Mouse (Mus musculus) midbrain, postnatal 0 days (tissue): Measurements from ENCODE around the gene Rbx1. TPM values are rescaled to one million over a fixed set of nuclear protein-coding genes. Genes with fewer than 3 reads are reported as not detected.

ENCODE experiments used
- ATAC-seq: fragments of 200-750 bp; cut with Nextera tagmentation; 2 replicates; pipeline ENCODE4 v1.8.0; 2017; ENCODE audit warnings: moderate number of reproducible peaks, mild to moderate bottlenecking, moderate TSS enrichment, moderate library complexity; ENCODE audit not compliant: low FRiP score
- DNase-seq: peaks from one replicate; pipeline ENCODE4 v3.0.0-alpha.2; 2015; ENCODE audit warnings: low spot score
- H3K27ac ChIP-seq: fragments of 300-500 bp; sonication (generic); 2 replicates; pipeline ENCODE4 v1.5.1; 2014; ENCODE audit warnings: low read depth, mild to moderate bottlenecking, low read length, mixed read lengths
- H3K27me3 ChIP-seq: fragments of 300-500 bp; sonication (generic); 2 replicates; pipeline ENCODE4 v1.6.1; 2014; ENCODE audit warnings: low read length, control low read depth, mixed read lengths; ENCODE audit not compliant: insufficient read depth
- H3K36me3 ChIP-seq: fragments of 300-500 bp; sonication (generic); 2 replicates; pipeline ENCODE4 v1.6.1; 2014; ENCODE audit warnings: low read length, control low read depth, mixed read lengths; ENCODE audit not compliant: insufficient read depth
- H3K4me1 ChIP-seq: fragments of 300-500 bp; sonication (generic); 2 replicates; pipeline ENCODE4 v1.6.1; 2014; ENCODE audit warnings: mild to moderate bottlenecking, control low read depth, antibody characterized with exemption, low read length, mixed read lengths; ENCODE audit not compliant: insufficient read depth
- H3K4me2 ChIP-seq: fragments of 300-500 bp; sonication (generic); 2 replicates; pipeline ENCODE4 v1.6.1; 2014; ENCODE audit warnings: low read depth, mild to moderate bottlenecking, low read length, mixed read lengths; ENCODE audit not compliant: poor library complexity, severe bottlenecking
- H3K4me3 ChIP-seq: fragments of 300-500 bp; sonication (generic); 2 replicates; pipeline ENCODE4 v1.5.1; 2014; ENCODE audit warnings: low read depth, mild to moderate bottlenecking, low read length, moderate library complexity
- H3K9ac ChIP-seq: fragments of 300-500 bp; sonication (generic); replicated peaks from 2 replicates; pipeline ENCODE4 v1.6.1; 2014; ENCODE audit warnings: mild to moderate bottlenecking, low read length, moderate library complexity, mixed read lengths; ENCODE audit not compliant: poor library complexity, severe bottlenecking
- H3K9me3 ChIP-seq: fragments of 300-500 bp; sonication (generic); 2 replicates; pipeline ENCODE4 v1.6.1; 2016; ENCODE audit warnings: low read length, control low read depth
- CTCF ChIP-seq: IDR thresholded peaks from 2 replicates; pipeline ENCODE4 v1.5.1; 2016; ENCODE audit warnings: antibody characterized with exemption, mild to moderate bottlenecking
- WGBS: fragments of 180-500 bp; shearing (Covaris S2); extraction: QIAGEN DNeasy Blood & Tissue Kit; methylation state at CpG from one replicate; pipeline ENCODE4 v1.1.7; 2014; 5-methylcytosine and 5-hydroxymethylcytosine counted together
- polyA plus RNA-seq: library from polyadenylated mRNA; unstranded; fragments of >200 nt; fragmentation: Nextera tagmentation; extraction: Ambion mirVana; gene quantifications from 2 replicates; pipeline ENCODE4 v1.2.1, GENCODE M21; 2015
- total RNA-seq: library from RNA; depleted of rRNA; stranded (reverse); fragments of >200 nt; gene quantifications from 2 replicates; pipeline ENCODE4 v1.2.3, GENCODE M21; 2014

Gene Rbx1
- total and polyA plus RNA-seq, 2 experiments from 2014 or later, result 152 to 397 TPM

DNA sequence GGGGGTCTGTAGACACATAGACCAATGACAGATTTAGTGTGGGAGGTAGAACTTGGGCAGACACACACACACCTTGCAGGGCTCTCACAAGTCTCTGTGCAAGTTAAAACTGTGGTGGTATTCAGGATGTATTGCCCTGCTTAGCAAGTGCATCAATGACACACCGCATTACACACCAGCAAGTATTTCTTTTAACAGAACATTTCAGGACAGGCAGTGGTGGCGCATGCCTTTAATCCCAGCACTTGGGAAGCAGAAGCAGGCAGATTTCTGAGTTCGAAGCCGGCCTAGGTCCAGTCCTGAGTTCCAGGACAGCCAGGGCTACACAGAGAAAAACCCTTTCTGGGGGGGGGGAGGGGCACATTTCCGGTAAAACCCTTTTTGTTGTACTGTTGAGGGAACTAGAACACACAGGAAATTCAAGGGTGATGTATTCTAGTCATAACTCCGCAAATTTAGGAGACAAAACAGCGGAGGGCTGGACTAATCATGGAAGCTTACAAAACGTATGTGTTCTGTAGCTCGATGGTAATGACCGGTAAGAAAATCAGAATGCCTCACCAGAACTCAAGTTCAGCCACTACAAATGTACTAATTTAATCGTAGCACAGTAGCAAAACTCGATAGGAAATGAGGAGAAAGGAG lies 958 bp upstream of the Rbx1 start:
- no peaks in the 10 kb centered on the region for H3K4me1 ChIP-seq
- no peak for TF ChIP-seq CTCF
- peak overlapping the region; percentile 65 for H3K4me2 ChIP-seq
- peak overlapping the region; percentile 49 for H3K4me3 ChIP-seq
- ATAC-seq, result no peak
- 77% methylated on average over 12 of the region's 12 CpGs for WGBS
- H3K27ac ChIP-seq, result peak overlapping the region; percentile 83
- H3K36me3 ChIP-seq, result peaks cover 4% of the 10 kb centered on the region; the same call in 1 of the 2 replicates
- DNase-seq, result no peak
- H3K9ac ChIP-seq, result peak overlapping the region; percentile 61
- no peaks in the 10 kb centered on the region for H3K27me3 ChIP-seq
- H3K9me3 ChIP-seq, result no peaks in the 10 kb centered on the region

DNA sequence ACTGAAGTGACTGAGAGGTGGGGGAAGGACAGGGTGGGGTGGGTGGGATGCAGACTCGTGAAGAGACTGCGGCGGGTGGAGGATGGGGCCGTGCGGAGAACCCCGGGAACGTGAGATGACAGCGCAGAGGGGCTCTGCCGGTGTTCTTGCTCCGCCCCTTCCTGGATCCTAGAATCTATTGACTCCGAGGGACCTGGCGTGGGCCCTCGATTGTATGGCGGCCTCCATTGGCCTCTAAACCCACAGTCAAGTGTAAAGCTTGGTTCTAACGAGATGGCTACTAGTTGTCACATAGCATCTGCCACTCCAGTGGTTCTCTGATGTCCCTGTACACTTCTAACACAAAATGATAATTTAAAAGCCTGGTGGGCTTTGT lies 630 bp downstream of the Rbx1 start:
- Histone ChIP-seq H3K27ac (peak overlapping the region; percentile 83), H3K36me3 (peaks cover 15% of the 10 kb centered on the region), H3K9ac (peak overlapping the region; percentile 61), H3K4me2 (peak overlapping the region; percentile 52), H3K9me3 (no peaks in the 10 kb centered on the region), H3K27me3 (no peaks in the 10 kb centered on the region), H3K4me1 (no peaks in the 10 kb centered on the region), H3K4me3 (peak overlapping the region; percentile 49)
- DNase-seq (no peak), ATAC-seq (no peak)
- TF ChIP-seq CTCF, result no peak
- 0% methylated on average over 14 of the region's 15 CpGs for WGBS

DNA sequence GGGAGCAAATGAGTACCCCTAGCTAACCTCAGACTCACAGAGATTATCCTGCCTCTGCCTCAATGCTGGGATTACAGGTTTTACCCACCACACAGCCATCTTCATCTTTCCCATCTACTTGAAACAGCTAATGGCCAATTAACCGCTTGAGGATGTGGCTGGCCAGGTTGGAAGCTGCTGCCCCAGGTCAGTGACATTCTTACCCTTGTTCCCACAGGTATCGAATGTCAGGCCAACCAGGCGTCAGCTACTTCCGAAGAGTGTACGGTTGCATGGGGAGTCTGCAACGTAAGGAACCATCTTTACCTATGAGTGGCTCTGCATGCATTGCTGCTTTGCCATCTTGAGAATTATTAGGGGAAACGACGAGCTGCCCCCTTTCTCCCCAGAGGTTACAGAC lies 4.6 kb downstream of the Rbx1 start:
- ATAC-seq (no peak), DNase-seq (no peak)
- Histone ChIP-seq H3K4me1 (no peaks in the 10 kb centered on the region), H3K27ac (no peak overlapping the region), H3K4me2 (no peak overlapping the region), H3K9me3 (no peaks in the 10 kb centered on the region), H3K36me3 (peaks cover 26% of the 10 kb centered on the region), H3K27me3 (no peaks in the 10 kb centered on the region), H3K9ac (no peak overlapping the region), H3K4me3 (no peak overlapping the region)
- no peak for TF ChIP-seq CTCF
- 89% methylated on average over 8 of the region's 8 CpGs for WGBS

DNA sequence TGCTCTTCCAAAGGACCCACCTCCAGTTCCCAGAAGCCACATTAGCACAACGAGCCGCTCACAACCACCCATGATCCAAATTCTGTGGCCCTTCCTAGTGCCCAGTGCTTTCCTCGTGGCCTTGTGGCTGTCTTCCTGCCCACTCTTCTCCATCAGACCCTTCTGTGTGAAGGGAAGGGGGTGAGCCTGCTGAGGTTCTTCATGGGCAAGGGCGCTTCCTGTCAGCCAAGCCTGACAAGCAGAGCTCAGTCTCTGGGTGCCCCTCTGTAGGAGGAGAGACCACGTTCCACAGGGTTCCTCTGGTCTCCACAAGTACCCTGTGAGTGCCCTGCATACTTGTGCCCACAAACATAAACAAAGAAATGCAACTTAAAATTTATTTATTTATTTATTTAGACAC lies 6.2 kb downstream of the Rbx1 start:
- Histone ChIP-seq H3K9me3 (no peaks in the 10 kb centered on the region), H3K4me2 (no peak overlapping the region), H3K36me3 (peaks cover 26% of the 10 kb centered on the region), H3K4me1 (no peaks in the 10 kb centered on the region), H3K27me3 (no peaks in the 10 kb centered on the region), H3K27ac (no peak overlapping the region), H3K4me3 (no peak overlapping the region), H3K9ac (no peak overlapping the region)
- no peak for TF ChIP-seq CTCF
- ATAC-seq (no peak), DNase-seq (no peak)
- WGBS, result 89% methylated on average over 5 of the region's 5 CpGs

DNA sequence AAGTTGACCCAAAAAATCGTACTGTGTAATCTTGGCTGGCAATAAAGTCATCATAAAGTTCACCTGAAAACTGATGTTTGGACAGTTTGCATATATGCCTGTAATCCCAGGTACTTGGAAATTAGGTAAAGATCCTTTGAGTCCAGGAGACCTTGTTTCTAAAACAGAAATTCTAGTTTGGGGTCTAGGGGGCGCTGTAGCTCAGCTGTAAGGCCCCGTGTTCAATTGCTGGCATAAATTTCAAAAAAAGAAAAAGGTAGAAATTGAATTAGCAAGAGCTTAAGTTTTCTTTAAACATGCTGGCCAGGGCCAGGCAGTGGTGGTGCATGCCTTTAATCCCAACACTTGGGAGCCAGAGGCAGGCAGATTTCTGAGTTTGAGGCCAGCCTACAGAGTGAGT lies 9.6 kb downstream of the Rbx1 start:
- peak; percentile 33 for DNase-seq
- no peak for ATAC-seq
- no peak overlapping the region for H3K27ac ChIP-seq
- peaks cover 21% of the 10 kb centered on the region for H3K36me3 ChIP-seq
- H3K4me1 ChIP-seq, result no peaks in the 10 kb centered on the region
- 43% methylated on average over 3 of the region's 3 CpGs for WGBS
- H3K4me2 ChIP-seq, result no peak overlapping the region
- no peak overlapping the region for H3K9ac ChIP-seq
- no peaks in the 10 kb centered on the region for H3K9me3 ChIP-seq
- no peak overlapping the region for H3K4me3 ChIP-seq
- H3K27me3 ChIP-seq, result no peaks in the 10 kb centered on the region
- TF ChIP-seq CTCF, result peak; percentile 64

DNA sequence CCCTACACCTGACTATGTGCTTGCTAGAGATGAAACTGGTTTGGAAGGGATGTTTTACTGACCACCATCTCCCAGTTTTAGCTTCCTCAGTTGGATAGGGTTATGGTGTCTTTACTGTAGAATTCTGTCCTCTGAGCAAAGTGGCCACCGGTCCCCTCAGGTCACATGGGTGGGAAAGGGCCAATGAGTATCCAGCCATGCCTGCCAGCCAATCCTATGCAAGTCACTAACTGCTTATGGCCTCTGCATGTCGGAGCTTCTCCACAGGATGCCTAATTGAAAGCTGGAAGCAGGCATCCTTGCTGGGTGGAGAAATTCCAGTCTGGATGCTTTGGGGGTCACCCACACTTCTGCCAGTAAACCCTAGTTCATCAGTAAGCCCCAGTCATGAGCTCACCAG lies 10.5 kb downstream of the Rbx1 start:
- H3K4me1 ChIP-seq, result no peaks in the 10 kb centered on the region
- DNase-seq (peak; percentile 23), ATAC-seq (no peak)
- H3K9me3 ChIP-seq, result no peaks in the 10 kb centered on the region
- TF ChIP-seq CTCF, result no peak
- H3K27ac ChIP-seq, result no peak overlapping the region
- no peak overlapping the region for H3K4me2 ChIP-seq
- no peak overlapping the region for H3K9ac ChIP-seq
- no peaks in the 10 kb centered on the region for H3K27me3 ChIP-seq
- no peak overlapping the region for H3K4me3 ChIP-seq
- WGBS, result 0% methylated on average over 2 of the region's 2 CpGs
- H3K36me3 ChIP-seq, result peaks cover 13% of the 10 kb centered on the region
